Mouse (Mus musculus) heart, postnatal 36 days (tissue): ENCODE data around the gene D030056L22Rik. TPM values are rescaled to one million over a fixed set of nuclear protein-coding genes. Genes with fewer than 3 reads are reported as not detected.

ENCODE experiments used
- DNase-seq, 2 experiments: peaks; one replicate each; pipeline ENCODE4 v3.0.0; 2021 to 2022
- intact Hi-C: fragments of 180-260 bp; cut with DNase I; formaldehyde crosslinking; loops from one replicate; pipeline ENCODE4 v1.15.1; 2025
- total RNA-seq, 2 experiments: library from RNA; stranded (reverse); gene quantifications; 2 replicates each; pipeline ENCODE4 v1.2.3; 2021

The D030056L22Rik gene
- total RNA-seq, 2 experiments from 2014 or later, result 8.6 to 11.1 TPM

- DNase-seq, result no peak
Observed at GRCm38 (mm10) chr19:18725186-18725585, 12.2 kb downstream of the D030056L22Rik start.

GRCm38 (mm10) chr19:18730255-18730654, 17.3 kb downstream of the D030056L22Rik start:
- no peak for DNase-seq
- intact Hi-C loops, result no loop called here

More at GRCm38 (mm10) chr19:18725186-18725585, 12.2 kb downstream of the D030056L22Rik start:
- intact Hi-C loops, result no loop called here

- no peak for DNase-seq
- intact Hi-C loops, result no loop called here
Observed at GRCm38 (mm10) chr19:18731077-18731476, 18.1 kb downstream of the D030056L22Rik start.

GRCm38 (mm10) chr19:18735901-18736300, 22.9 kb downstream of the D030056L22Rik start:
- intact Hi-C loops, result no loop called here
- DNase-seq, result no peak

GRCm38 (mm10) chr19:18739146-18739545, 26.2 kb downstream of the D030056L22Rik start:
- DNase-seq, result no peak
- intact Hi-C loops, result no loop called here

- intact Hi-C loops, result no loop called here
- no peak for DNase-seq
Observed at GRCm38 (mm10) chr19:18743946-18744345, 31.0 kb downstream of the D030056L22Rik start.

GRCm38 (mm10) chr19:18746576-18747340, 33.8 kb downstream of the D030056L22Rik start:
- intact Hi-C loops, result no loop called here
- no peak for DNase-seq

GRCm38 (mm10) chr19:18747379-18747778, 34.4 kb downstream of the D030056L22Rik start:
- intact Hi-C loops, result no loop called here
- DNase-seq, result no peak

- intact Hi-C loops, result no loop called here
- peak in 1 of 2 experiments; percentile 4 for DNase-seq
Observed at GRCm38 (mm10) chr19:18749598-18750339, 36.8 kb downstream of the D030056L22Rik start, which contains the start of gene Trpm6. TSS of gene Trpm6 (plus strand) at chr19:18749983.

GRCm38 (mm10) chr19:18757191-18757590, 44.2 kb downstream of the D030056L22Rik start:
- intact Hi-C loops, result no loop called here
- no peak for DNase-seq

- intact Hi-C loops, result no loop called here
- no peak for DNase-seq
Observed at GRCm38 (mm10) chr19:18757706-18758105, 44.7 kb downstream of the D030056L22Rik start.

GRCm38 (mm10) chr19:18758269-18758668, 45.3 kb downstream of the D030056L22Rik start:
- DNase-seq, result no peak
- intact Hi-C loops, result no loop called here

GRCm38 (mm10) chr19:18758916-18759315, 45.9 kb downstream of the D030056L22Rik start:
- no peak for DNase-seq
- intact Hi-C loops, result no loop called here

GRCm38 (mm10) chr19:18766399-18766798, 53.4 kb downstream of the D030056L22Rik start:
- no peak for DNase-seq
- intact Hi-C loops, result no loop called here

Other genes with a start within 250 kb of the D030056L22Rik start
- gene Ostf1, start 81.4 kb upstream of the D030056L22Rik start, total RNA-seq, result 10 to 100 TPM; 37.8 to 42.5 TPM
- 1 to 10 TPM; 2.6 to 3.0 TPM for gene Nmrk1, start 81.2 kb upstream of the D030056L22Rik start, total RNA-seq
- gene Carnmt1, start 42.4 kb upstream of the D030056L22Rik start, total RNA-seq, result 10 to 100 TPM; 32.2 to 35.5 TPM
- gene Trpm6, start 36.8 kb downstream of the D030056L22Rik start, total RNA-seq, result under 1 TPM; 0.11 TPM